Mouse (Mus musculus) liver, embryonic 14.5 days (tissue): ENCODE results near the gene Fam209. TPM values are rescaled to one million over a fixed set of nuclear protein-coding genes. Genes with fewer than 3 reads are reported as not detected.

Experiments
- ATAC-seq: fragments of 200-750 bp; cut with Nextera tagmentation; 2 replicates; pipeline ENCODE4 v1.8.0; 2017; ENCODE audit warnings: moderate number of reproducible peaks, mild to moderate bottlenecking, moderate library complexity; ENCODE audit not compliant: insufficient read depth
- DNase-seq, 3 experiments: peaks; one replicate each; pipeline ENCODE4 v3.0.0-alpha.2; 2012 to 2013; ENCODE audit warnings: low read depth in 3 of 3, low spot score in 3 of 3
- H3K27ac ChIP-seq: fragments of 300-500 bp; sonication (generic); 2 replicates; pipeline ENCODE4 v1.5.1; 2014; ENCODE audit warnings: moderate library complexity, mild to moderate bottlenecking, control low read depth, inconsistent platforms
- H3K27me3 ChIP-seq: fragments of 300-500 bp; sonication (generic); 2 replicates; pipeline ENCODE4 v1.6.1; 2014; ENCODE audit warnings: mild to moderate bottlenecking, low read length, moderate library complexity; ENCODE audit not compliant: control insufficient read depth, insufficient read depth
- H3K36me3 ChIP-seq: fragments of 300-500 bp; sonication (generic); replicated peaks from 2 replicates; pipeline ENCODE4 v1.6.1; 2014; ENCODE audit warnings: low read depth; ENCODE audit not compliant: control insufficient read depth, insufficient read depth
- H3K4me1 ChIP-seq, 2 experiments: fragments of 200-500 bp in 1 of 2; fragments of 300-500 bp in 1 of 2; sonication (generic) in 1 of 2; replicated peaks; 2 replicates each; pipeline ENCODE4 v1.6.1; 2012 to 2014; ENCODE audit warnings: antibody characterized with exemption in 1 of 2, inconsistent platforms in 1 of 2, low read length in 1 of 2; ENCODE audit not compliant: control insufficient read depth in 2 of 2, insufficient read depth in 2 of 2
- H3K4me2 ChIP-seq: fragments of 300-500 bp; sonication (generic); 2 replicates; pipeline ENCODE4 v1.6.1; 2014; ENCODE audit warnings: low read depth, mild to moderate bottlenecking, control low read depth, moderate library complexity
- H3K4me3 ChIP-seq, 2 experiments: fragments of 200-500 bp in 1 of 2; fragments of 300-500 bp in 1 of 2; sonication (generic) in 1 of 2; 2 replicates each; pipeline ENCODE4 v1.5.1; 2012 to 2014; ENCODE audit warnings: low read depth in 2 of 2, low read length in 2 of 2, mild to moderate bottlenecking in 2 of 2, control low read depth in 1 of 2, inconsistent platforms in 1 of 2, moderate library complexity in 1 of 2; ENCODE audit not compliant: insufficient read depth in 1 of 2
- H3K9ac ChIP-seq: fragments of 300-500 bp; sonication (generic); replicated peaks from 2 replicates; pipeline ENCODE4 v1.6.1; 2014; ENCODE audit warnings: mild to moderate bottlenecking, control low read depth, moderate library complexity
- H3K9me3 ChIP-seq: fragments of 300-500 bp; sonication (generic); 2 replicates; pipeline ENCODE4 v1.6.1; 2016; ENCODE audit warnings: low read length, mixed read lengths; ENCODE audit not compliant: control insufficient read depth
- CTCF ChIP-seq: IDR thresholded peaks from 2 replicates; pipeline ENCODE4 v1.5.1; 2016; ENCODE audit warnings: antibody characterized with exemption, low read depth, control low read depth
- EP300 ChIP-seq: IDR thresholded peaks from 2 replicates; pipeline ENCODE4 v1.6.1; 2016; ENCODE audit warnings: antibody characterized with exemption, low read depth
- WGBS: fragments of 180-500 bp; shearing (Covaris S2); extraction: QIAGEN DNeasy Blood & Tissue Kit; methylation state at CpG from one replicate; pipeline ENCODE4 v1.1.7; 2014; ENCODE audit not compliant: insufficient replicate concordance; 5-methylcytosine and 5-hydroxymethylcytosine counted together
- polyA plus RNA-seq, 2 experiments: library from polyadenylated mRNA; depleted of rRNA in 1 of 2; stranded (reverse) in 1 of 2; unstranded in 1 of 2; fragments of >200 nt; fragmentation: Nextera tagmentation in 1 of 2; extraction: Ambion mirVana in 1 of 2; gene quantifications; 2 replicates each; pipeline versions ENCODE4 v1.2.1 to v1.2.3; 2012 to 2014

The Fam209 gene
- polyA plus RNA-seq, 2 experiments: 0.12 TPM; not detected in 1

GRCm38 (mm10) chr2:172481654-172482385 is 9.5 kb downstream of the Fam209 start:
- DNase-seq (no peak), ATAC-seq (no peak)
- no peaks in the 10 kb centered on the region for H3K27me3 ChIP-seq
- no peaks in the 10 kb centered on the region for H3K36me3 ChIP-seq
- H3K4me3 ChIP-seq: no peak overlapping the region
- H3K9me3 ChIP-seq: no peaks in the 10 kb centered on the region
- H3K4me1 ChIP-seq: no peaks in the 10 kb centered on the region
- no peak overlapping the region for H3K9ac ChIP-seq
- TF ChIP-seq CTCF (no peak), EP300 (no peak)
- no peak overlapping the region for H3K4me2 ChIP-seq
- H3K27ac ChIP-seq: no peak overlapping the region
- WGBS: 45% methylated on average over 16 of the region's 16 CpGs

- Histone ChIP-seq H3K4me1 (no peaks in the 10 kb centered on the region), H3K4me3 (no peak overlapping the region), H3K36me3 (no peaks in the 10 kb centered on the region), H3K27me3 (no peaks in the 10 kb centered on the region), H3K4me2 (no peak overlapping the region), H3K9me3 (no peaks in the 10 kb centered on the region), H3K9ac (no peak overlapping the region), H3K27ac (no peak overlapping the region)
- DNase-seq (no peak), ATAC-seq (no peak)
- 77% methylated on average over 14 of the region's 14 CpGs for WGBS
- no peak for TF ChIP-seq EP300
- no peak for TF ChIP-seq CTCF
Measured at GRCm38 (mm10) chr2:172483766-172484413, 11.6 kb downstream of the Fam209 start.

- DNase-seq (no peak), ATAC-seq (no peak)
- H3K9ac ChIP-seq: no peak overlapping the region
- H3K27me3 ChIP-seq: no peaks in the 10 kb centered on the region
- TF ChIP-seq CTCF (no peak), EP300 (no peak)
- no peak overlapping the region for H3K27ac ChIP-seq
- no peak overlapping the region for H3K4me3 ChIP-seq
- no peak overlapping the region for H3K4me2 ChIP-seq
- H3K36me3 ChIP-seq: no peaks in the 10 kb centered on the region
- 47% methylated on average over 12 of the region's 12 CpGs for WGBS
- no peaks in the 10 kb centered on the region for H3K9me3 ChIP-seq
- H3K4me1 ChIP-seq: no peaks in the 10 kb centered on the region
Measured at GRCm38 (mm10) chr2:172484696-172485370, 12.5 kb downstream of the Fam209 start.

GRCm38 (mm10) chr2:172496736-172497345 is 24.5 kb downstream of the Fam209 start:
- no peak for TF ChIP-seq EP300
- TF ChIP-seq CTCF: no peak
- H3K27ac ChIP-seq: no peak overlapping the region
- H3K9me3 ChIP-seq: no peaks in the 10 kb centered on the region
- no peaks in the 10 kb centered on the region for H3K36me3 ChIP-seq
- H3K4me1 ChIP-seq: peaks cover 0 to 5% of the 10 kb centered on the region in 2 experiments; a peak in 3 of 4 replicates
- H3K9ac ChIP-seq: no peak overlapping the region
- no peak overlapping the region for H3K4me3 ChIP-seq
- WGBS: 62% methylated on average over 8 of the region's 8 CpGs
- no peaks in the 10 kb centered on the region for H3K27me3 ChIP-seq
- DNase-seq (no peak), ATAC-seq (no peak)
- no peak overlapping the region for H3K4me2 ChIP-seq

GRCm38 (mm10) chr2:172498823-172499222 is 26.5 kb downstream of the Fam209 start:
- ATAC-seq: no peak
- Histone ChIP-seq H3K4me3 (no peak overlapping the region), H3K36me3 (no peaks in the 10 kb centered on the region), H3K27ac (no peak overlapping the region), H3K4me2 (no peak overlapping the region), H3K9me3 (no peaks in the 10 kb centered on the region), H3K4me1 (peaks cover 0 to 5% of the 10 kb centered on the region in 2 experiments; a peak in 3 of 4 replicates), H3K9ac (no peak overlapping the region), H3K27me3 (no peaks in the 10 kb centered on the region)
- TF ChIP-seq EP300: no peak
- TF ChIP-seq CTCF: no peak
- DNase-seq: no peak
- WGBS: 39% methylated on average over 3 of the region's 3 CpGs
